Mouse (Mus musculus) mouse embryonic stem cell (cell line): Measurements from ENCODE around the gene Zfp790.
"Not testable (repeated sequence)": the region's sequence is repeated elsewhere in the genome, so short reads cannot be mapped to it uniquely, and the experiment has no call there.

Source experiments
- in situ Hi-C, 2 experiments: fragments of 300-500 bp; cut with MboI; formaldehyde crosslinking; loops; 1 replicate in 1 of 2; 3 replicates in 1 of 2; pipeline ENCODE4 v1.14.3; 2019 to 2020; ENCODE audit warnings: low sequenced_read_pairs in 2 of 2, low pct_unique_long_range_greater_than_20kb in 1 of 2, mixed read lengths in 1 of 2; ENCODE audit not compliant: unreplicated experiment in 1 of 2

Zfp790 gene

GRCm38 (mm10) chr7:29829804-29830203 is 13.9 kb downstream of the Zfp790 start:
- in situ Hi-C loops, result no loop called here

GRCm38 (mm10) chr7:29836816-29837215 is 20.9 kb downstream of the Zfp790 start:
- in situ Hi-C loops, result no loop called here

- in situ Hi-C loops, result no loop called here
Measured at GRCm38 (mm10) chr7:29839256-29839655, 23.3 kb downstream of the Zfp790 start.

- in situ Hi-C loops, result no loop called here
Measured at GRCm38 (mm10) chr7:29842105-29842504, 26.2 kb downstream of the Zfp790 start.

- in situ Hi-C loops, result no loop called here
Measured at GRCm38 (mm10) chr7:29844616-29845015, 28.7 kb downstream of the Zfp790 start.

- in situ Hi-C loops, result loop anchor here in 1 of 2 experiments (10.0 kb wide), 1 partner anchor 212 kb away; no protein-coding TSS in a partner anchor
Measured at GRCm38 (mm10) chr7:29852831-29853218, 36.9 kb downstream of the Zfp790 start.

- in situ Hi-C loops, result loop anchor here in 1 of 2 experiments (10.0 kb wide), 1 partner anchor 211 kb away; no protein-coding TSS in a partner anchor
Measured at GRCm38 (mm10) chr7:29853219-29853842, 37.4 kb downstream of the Zfp790 start, which contains the start of gene Zfp940. Zfp940 (minus strand) TSS chr7:29853669.

GRCm38 (mm10) chr7:29859532-29860517 is 43.9 kb downstream of the Zfp790 start, which contains the start of gene Zfp420:
Zfp420 (plus strand) TSS chr7:29859979.
- in situ Hi-C loops, result loop anchor here (5.0 to 10.0 kb wide), 3 partner anchors 87 to 205 kb away; partner anchors contain the start of gene Zfp74 (in 1 of the 2)

GRCm38 (mm10) chr7:29861660-29862059 is 45.7 kb downstream of the Zfp790 start:
- in situ Hi-C loops, result loop anchor here (5.0 kb wide), 2 partner anchors 86 to 91 kb away; partner anchors contain the start of gene Zfp74 (in 1 of the 2)

GRCm38 (mm10) chr7:29874256-29874655 is 58.3 kb downstream of the Zfp790 start:
- in situ Hi-C loops, result no loop called here

GRCm38 (mm10) chr7:29877561-29877960 is 61.6 kb downstream of the Zfp790 start:
- in situ Hi-C loops, result not testable (repeated sequence)

GRCm38 (mm10) chr7:29880056-29880455 is 64.1 kb downstream of the Zfp790 start:
- in situ Hi-C loops, result no loop called here
